Mouse (Mus musculus): Measurements from ENCODE around the gene Calm2.

Gene Calm2

GRCm38 (mm10) chr17:87459750-87460668 lies 13.3 kb upstream of the Calm2 start:
- in situ Hi-C loops (cut with MboI; ENCODE audit: low sequenced_read_pairs), result no loop called here

- in situ Hi-C loops (cut with MboI; ENCODE audit: low sequenced_read_pairs), result no loop called here
These were observed 12.4 kb upstream of the Calm2 start for GRCm38 (mm10) chr17:87458911-87459749.

DNA sequence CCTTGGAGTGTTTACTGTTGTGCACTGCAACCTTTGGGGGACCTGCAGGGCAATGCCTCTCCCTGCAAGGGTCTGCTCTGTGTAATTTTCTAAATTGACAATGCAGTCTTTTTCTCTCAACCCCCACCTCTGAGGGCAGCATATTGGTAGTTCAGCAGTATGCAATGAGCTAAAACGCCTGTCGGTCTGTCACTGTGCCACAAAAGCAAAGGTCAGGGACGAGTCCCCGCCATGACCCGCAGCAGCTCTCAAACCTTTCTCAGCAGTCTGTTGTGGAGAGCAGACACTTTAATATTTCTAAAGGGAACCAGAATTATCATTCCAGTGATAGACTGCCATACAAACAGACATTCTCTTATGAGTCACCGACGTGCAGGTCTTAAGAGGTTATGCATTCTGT lies 11.2 kb upstream of the Calm2 start:
- in situ Hi-C loops (cut with MboI; ENCODE audit: low sequenced_read_pairs), result no loop called here

DNA sequence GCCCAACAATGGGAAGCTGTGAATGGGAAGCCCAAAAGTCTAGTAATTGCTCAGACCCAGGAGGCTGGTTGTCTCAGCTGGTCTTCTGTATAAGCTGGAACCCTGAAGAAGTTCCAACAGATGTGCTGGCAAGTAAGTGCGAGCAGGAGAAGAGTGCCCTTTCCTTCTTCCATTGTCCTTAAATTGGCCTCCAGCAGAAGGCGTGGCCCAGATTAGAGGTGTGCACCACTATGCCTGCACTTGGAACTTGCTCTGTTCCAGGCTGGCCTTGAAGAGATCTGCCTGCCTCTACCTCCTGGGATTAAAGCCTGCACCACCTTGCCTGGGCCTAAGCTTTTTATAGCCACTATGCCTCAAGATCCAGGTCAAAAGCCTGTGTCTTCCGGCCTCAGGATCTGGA lies 7.4 kb upstream of the Calm2 start:
- in situ Hi-C loops (cut with MboI; ENCODE audit: low sequenced_read_pairs), result no loop called here

DNA sequence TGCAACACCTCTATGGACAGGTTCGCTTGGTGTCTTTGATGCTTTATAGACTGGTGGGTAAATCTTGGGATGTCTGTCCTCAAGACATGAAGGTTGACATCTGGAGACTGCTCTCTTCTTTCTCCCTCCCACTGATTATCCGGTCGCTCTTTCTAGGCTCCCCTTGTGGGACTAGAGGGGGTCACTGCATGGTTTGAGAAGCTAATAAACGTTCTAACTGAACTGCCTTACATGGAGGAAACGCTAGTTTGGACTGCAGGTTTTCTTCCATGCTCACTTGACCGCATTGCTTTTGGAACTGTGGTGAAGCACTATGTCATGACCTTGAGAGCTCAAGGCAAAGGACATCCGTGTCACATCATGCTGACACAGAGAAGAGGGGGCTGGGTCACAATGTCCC lies 6.6 kb upstream of the Calm2 start:
- in situ Hi-C loops (cut with MboI; ENCODE audit: low sequenced_read_pairs), result no loop called here

DNA sequence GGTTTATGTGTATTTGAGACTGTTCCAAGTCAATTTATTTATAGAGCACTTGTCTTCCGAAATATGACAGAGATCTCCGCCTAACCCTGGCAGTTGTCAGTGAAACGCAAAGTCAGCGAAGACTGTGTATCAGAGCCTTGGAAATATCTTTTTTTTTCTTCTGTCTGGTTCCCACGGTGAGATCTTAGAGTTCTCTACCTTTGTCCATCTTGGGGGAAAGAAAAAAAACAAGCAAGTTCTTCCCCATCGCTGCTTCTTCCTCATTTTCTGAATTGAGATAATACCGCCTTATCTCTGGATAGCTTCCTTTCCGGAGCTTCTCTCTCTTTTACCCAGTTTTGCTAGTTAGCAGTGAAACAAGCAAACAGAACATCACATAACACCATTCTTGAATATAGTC lies 2.1 kb upstream of the Calm2 start:
- in situ Hi-C loops (cut with MboI; ENCODE audit: low sequenced_read_pairs), result no loop called here

DNA sequence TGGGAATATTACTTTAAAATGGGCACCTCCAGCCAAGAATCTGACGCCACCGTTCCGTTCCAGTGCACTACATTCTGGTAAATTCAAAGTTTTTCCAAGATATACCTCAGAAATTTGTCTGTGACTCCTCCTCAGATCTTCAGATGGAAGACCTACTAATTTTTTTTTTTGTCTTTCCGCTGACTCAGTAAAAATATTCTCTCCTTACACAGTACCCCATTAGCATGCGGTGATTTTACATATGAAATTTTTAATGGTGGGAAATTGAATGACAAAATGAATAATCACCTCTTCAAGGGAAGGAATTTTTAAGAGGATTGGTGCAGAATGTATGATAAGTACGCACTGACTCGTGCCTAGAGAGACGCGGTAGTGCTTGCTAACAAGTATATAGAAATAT lies 1.6 kb upstream of the Calm2 start:
- in situ Hi-C loops (cut with MboI; ENCODE audit: low sequenced_read_pairs), result no loop called here

DNA sequence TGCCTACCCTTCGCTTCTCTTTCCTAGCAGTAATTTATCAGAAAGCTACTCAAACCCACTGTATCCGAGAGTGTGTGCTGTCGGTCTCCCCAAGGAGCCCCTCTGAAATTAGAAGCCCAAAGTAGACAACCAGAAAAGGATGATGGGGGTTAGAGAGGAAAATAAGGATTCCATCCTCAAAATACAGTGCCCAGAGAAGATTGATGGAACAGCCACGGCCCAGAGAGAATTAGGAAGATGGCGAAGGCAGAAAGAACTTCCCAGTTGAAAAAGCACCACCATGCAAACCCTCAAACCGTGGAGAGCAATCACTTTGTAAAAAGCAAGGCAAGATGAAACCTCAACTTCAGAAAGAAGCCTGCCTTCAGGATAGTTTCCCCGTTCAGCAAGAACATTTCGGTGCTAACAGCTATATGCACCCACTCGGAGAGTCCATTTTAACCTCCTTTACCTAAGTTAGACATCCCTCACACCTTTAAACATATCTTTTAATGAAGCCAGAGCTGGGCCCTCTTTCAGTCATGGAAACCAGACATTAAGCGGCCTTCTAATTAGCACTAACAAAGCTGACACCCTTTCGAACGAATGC lies 971 bp upstream of the Calm2 start:
- in situ Hi-C loops (cut with MboI; ENCODE audit: low sequenced_read_pairs), result no loop called here

- in situ Hi-C loops (cut with MboI; ENCODE audit: low sequenced_read_pairs), result no loop called here
These were observed 593 bp downstream of the Calm2 start for GRCm38 (mm10) chr17:87445917-87446766.

DNA sequence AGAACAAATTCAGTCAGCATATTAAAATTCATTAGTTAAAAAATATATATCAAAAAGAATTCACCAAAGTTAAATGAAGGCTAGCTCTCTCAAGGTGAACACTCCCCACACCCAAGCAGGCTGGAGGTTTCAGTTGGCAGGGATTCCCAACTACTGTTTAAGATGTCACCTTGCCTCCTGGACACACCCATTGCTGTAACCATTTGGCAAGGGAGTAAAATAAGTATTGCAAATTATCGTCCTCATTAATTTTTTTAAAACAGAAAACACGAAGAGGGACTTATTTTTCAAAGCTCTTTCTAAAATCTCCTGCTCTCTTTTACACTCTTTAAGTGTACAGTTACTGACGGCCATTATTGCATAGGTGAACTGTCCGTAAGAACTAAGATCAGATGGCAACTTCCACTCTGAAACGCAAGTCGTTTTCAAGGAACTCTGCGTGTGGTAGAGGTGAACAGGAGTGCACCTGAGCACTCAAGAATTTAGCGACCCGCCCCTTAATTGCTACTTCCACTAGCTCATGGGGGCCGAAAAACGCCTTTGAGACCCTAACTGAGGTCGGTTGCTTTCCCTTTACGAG lies 1.3 kb downstream of the Calm2 start:
- in situ Hi-C loops (cut with MboI; ENCODE audit: low sequenced_read_pairs), result no loop called here

DNA sequence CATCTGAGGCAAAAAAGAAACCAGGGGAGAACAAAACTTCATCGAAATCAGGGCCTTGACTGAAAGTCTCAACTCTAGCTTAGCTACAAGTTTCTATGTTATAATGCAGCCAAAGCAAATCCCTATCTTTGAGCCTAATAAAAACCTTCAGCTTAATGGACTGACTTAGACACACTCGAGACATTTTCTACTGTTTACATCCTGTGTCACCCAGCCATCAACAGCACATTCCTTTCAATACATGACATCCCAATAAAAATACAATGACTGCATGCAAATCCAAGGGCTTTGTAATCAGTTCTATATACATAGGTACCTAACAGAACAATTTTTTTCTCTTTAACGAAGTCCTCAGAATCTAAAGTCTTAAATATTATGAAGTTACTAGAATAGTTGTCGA lies 2.0 kb downstream of the Calm2 start:
- in situ Hi-C loops (cut with MboI; ENCODE audit: low sequenced_read_pairs), result no loop called here

GRCm38 (mm10) chr17:87441537-87441936 lies 5.2 kb downstream of the Calm2 start:
- in situ Hi-C loops (cut with MboI; ENCODE audit: low sequenced_read_pairs), result no loop called here

- in situ Hi-C loops (cut with MboI; ENCODE audit: low sequenced_read_pairs), result no loop called here
These were observed 7.3 kb downstream of the Calm2 start for GRCm38 (mm10) chr17:87439441-87439840.

- in situ Hi-C loops (cut with MboI; ENCODE audit: low sequenced_read_pairs), result no loop called here
These were observed 12.8 kb downstream of the Calm2 start for GRCm38 (mm10) chr17:87433929-87434328.

GRCm38 (mm10) chr17:87432743-87433142 lies 14.0 kb downstream of the Calm2 start:
- in situ Hi-C loops (cut with MboI; ENCODE audit: low sequenced_read_pairs), result no loop called here

DNA sequence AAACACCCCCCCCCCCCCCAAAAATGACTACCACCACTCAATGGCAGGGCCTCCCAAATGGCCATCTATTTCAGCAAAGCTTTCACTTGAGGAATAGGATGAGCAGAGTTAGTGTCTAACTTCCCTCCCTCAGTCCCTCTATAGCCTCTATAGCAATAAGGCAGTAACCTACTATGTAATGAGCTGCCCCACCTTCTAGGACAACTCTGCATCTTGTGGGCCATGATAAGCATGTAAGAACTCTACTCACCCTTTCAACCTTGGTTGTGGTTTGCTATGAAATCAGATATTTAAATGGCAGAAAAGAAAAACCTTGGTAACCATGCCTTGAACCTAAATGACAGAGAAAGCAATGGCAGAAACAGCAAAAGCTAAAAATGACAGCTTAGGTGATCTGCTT lies 14.4 kb downstream of the Calm2 start:
- in situ Hi-C loops (cut with MboI; ENCODE audit: low sequenced_read_pairs), result no loop called here

- in situ Hi-C loops (cut with MboI; ENCODE audit: low sequenced_read_pairs), result no loop called here
These were observed 17.3 kb downstream of the Calm2 start for GRCm38 (mm10) chr17:87429431-87429830.

GRCm38 (mm10) chr17:87427511-87427910 lies 19.2 kb downstream of the Calm2 start, which contains the start of gene Stpg4:
Gene Stpg4, minus strand, starts transcription at chr17:87427741.
- in situ Hi-C loops (cut with MboI; ENCODE audit: low sequenced_read_pairs), result no loop called here

- in situ Hi-C loops (cut with MboI; ENCODE audit: low sequenced_read_pairs), result no loop called here
These were observed 28.7 kb downstream of the Calm2 start for GRCm38 (mm10) chr17:87418082-87418481.

GRCm38 (mm10) chr17:87406646-87407045 lies 40.1 kb downstream of the Calm2 start:
- in situ Hi-C loops (cut with MboI; ENCODE audit: low sequenced_read_pairs), result no loop called here

Data from CH12F3 (cell line).